Mouse (Mus musculus): ENCODE data around the gene Styxl1.

DNA sequence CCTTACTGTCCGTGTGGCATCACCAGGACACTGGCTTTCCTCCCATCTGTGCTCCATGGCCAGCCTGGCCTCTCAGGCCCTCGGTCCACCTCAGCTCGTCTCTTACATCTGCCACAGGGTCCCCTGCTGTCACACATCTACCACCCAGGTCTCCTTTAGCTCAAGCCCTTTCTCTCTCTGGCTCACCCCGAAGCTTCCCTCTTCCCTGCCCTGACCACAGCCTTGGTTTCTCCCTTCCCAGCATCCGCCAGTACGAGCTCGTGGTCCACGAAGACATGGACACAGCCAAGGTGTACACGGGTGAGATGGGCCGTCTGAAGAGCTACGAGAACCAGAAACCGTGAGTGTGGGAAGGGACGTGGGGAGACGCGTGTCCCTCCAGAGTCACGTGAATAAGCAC, 46.9 kb downstream of the Styxl1 start:
- TF ChIP-seq TCF3 (IDR thresholded peaks at IDR 0.05; ENCODE audit: insufficient read length, low read depth) (no peak), MYOD1 (IDR thresholded peaks at IDR 0.05; ENCODE audit: control insufficient read depth in 1 of 3, insufficient read length in 2 of 3, low read depth in 2 of 3) (no peak), POLR2A (IDR thresholded peaks at IDR 0.05; ENCODE audit: insufficient read length, low read depth) (no peak)

Data from myocyte (in vitro differentiated cells).